Mouse (Mus musculus): ENCODE data around the gene Spem2. TPM values are rescaled to one million over a fixed set of nuclear protein-coding genes. Genes with fewer than 3 reads are reported as not detected.
"Not testable (repeated sequence)": the region's sequence is repeated elsewhere in the genome, so short reads cannot be mapped to it uniquely, and the experiment has no call there.

The Spem2 gene
- not detected in 2 replicates for polyA plus RNA-seq (2016; fragmentation: Nextera tagmentation; extraction: Ambion mirVana)

- no peaks in the 10 kb centered on the region; the same call in 1 of the 2 replicates for H3K27me3 ChIP-seq (ENCODE audit: low read depth, poor library complexity, severe bottlenecking)
- H3K36me3 ChIP-seq, result no peaks in the 10 kb centered on the region
- H3K4me3 ChIP-seq, result no peak within 1 kb of the TSS
- 84% methylated on average over 2 of the region's 2 CpGs for WGBS
- no peak for DNase-seq (ENCODE audit: low spot score)
- H3K9me3 ChIP-seq (replicated peaks), result peaks cover 19% of the 10 kb centered on the region
- no peak within 1 kb of the TSS for H3K27ac ChIP-seq (replicated peaks)
- no peaks in the 10 kb centered on the region; the same call in 1 of the 2 replicates for H3K4me1 ChIP-seq
These were observed at the start of gene Spem2 for GRCm38 (mm10) chr11:69818365-69818764. TSS of gene Spem2 (minus strand) at chr11:69818465.

GRCm38 (mm10) chr11:69867335-69867734 lies 49.1 kb upstream of the Spem2 start:
- H3K4me3 ChIP-seq, result no peak overlapping the region
- peaks cover 14% of the 10 kb centered on the region for H3K4me1 ChIP-seq
- no peak overlapping the region for H3K27ac ChIP-seq (replicated peaks)
- no peak for DNase-seq (ENCODE audit: low spot score)
- WGBS, result 76% methylated on average over 9 of the region's 9 CpGs
- no peaks in the 10 kb centered on the region for H3K27me3 ChIP-seq (ENCODE audit: low read depth, poor library complexity, severe bottlenecking)
- H3K9me3 ChIP-seq (replicated peaks), result no peaks in the 10 kb centered on the region
- H3K36me3 ChIP-seq, result no peaks in the 10 kb centered on the region

GRCm38 (mm10) chr11:69865561-69865960 lies 47.3 kb upstream of the Spem2 start:
- H3K4me3 ChIP-seq, result no peak overlapping the region
- H3K4me1 ChIP-seq, result peaks cover 14% of the 10 kb centered on the region
- H3K36me3 ChIP-seq, result no peaks in the 10 kb centered on the region
- no peaks in the 10 kb centered on the region for H3K9me3 ChIP-seq (replicated peaks)
- H3K27ac ChIP-seq (replicated peaks), result no peak overlapping the region
- no peaks in the 10 kb centered on the region for H3K27me3 ChIP-seq (ENCODE audit: low read depth, poor library complexity, severe bottlenecking)
- WGBS, result 89% methylated on average over 9 of the region's 9 CpGs
- DNase-seq (ENCODE audit: low spot score), result no peak

- Histone ChIP-seq H3K4me3 (no peak overlapping the region), H3K36me3 (no peaks in the 10 kb centered on the region), H3K27me3 (ENCODE audit: low read depth, poor library complexity, severe bottlenecking) (peaks cover 8% of the 10 kb centered on the region), H3K9me3 (replicated peaks) (no peaks in the 10 kb centered on the region), H3K4me1 (peaks cover 14% of the 10 kb centered on the region), H3K27ac (replicated peaks) (0 out of 2 replicates have a peak overlapping the region, but pooled peaks have one; percentile 33)
- no peak for DNase-seq (ENCODE audit: low spot score)
- WGBS, result 65% methylated on average over 8 of the region's 8 CpGs
These were observed 46.0 kb upstream of the Spem2 start for GRCm38 (mm10) chr11:69864138-69864860.

- not testable (repeated sequence) for DNase-seq (ENCODE audit: low spot score); H3K9me3 ChIP-seq (replicated peaks); H3K36me3 ChIP-seq; H3K4me3 ChIP-seq
- H3K27me3 ChIP-seq (ENCODE audit: low read depth, poor library complexity, severe bottlenecking), result peaks cover 14% of the 10 kb centered on the region
- 0 out of 2 replicates have a peak overlapping the region, but pooled peaks have one; percentile 33 for H3K27ac ChIP-seq (replicated peaks)
- 78% methylated on average over 3 of the region's 3 CpGs for WGBS
- peaks cover 15% of the 10 kb centered on the region for H3K4me1 ChIP-seq
These were observed 45.5 kb upstream of the Spem2 start for GRCm38 (mm10) chr11:69863729-69864128.

GRCm38 (mm10) chr11:69858113-69858998 lies 40.1 kb upstream of the Spem2 start, which contains the start of gene Tnk1:
TSS of gene Tnk1 (minus strand) at chr11:69858730.
- H3K9me3 ChIP-seq (replicated peaks), result no peaks in the 10 kb centered on the region
- 22% methylated on average over 30 of the region's 30 CpGs for WGBS
- no peak for DNase-seq (ENCODE audit: low spot score)
- 0 out of 2 replicates have a peak within 1 kb of the TSS, but pooled peaks have one; percentile 3 for H3K4me3 ChIP-seq
- peaks cover 42% of the 10 kb centered on the region for H3K27me3 ChIP-seq (ENCODE audit: low read depth, poor library complexity, severe bottlenecking)
- H3K36me3 ChIP-seq, result no peaks in the 10 kb centered on the region
- peaks cover 18% of the 10 kb centered on the region for H3K4me1 ChIP-seq
- H3K27ac ChIP-seq (replicated peaks), result no peak within 1 kb of the TSS

- Histone ChIP-seq H3K4me1 (peaks cover 29% of the 10 kb centered on the region), H3K27me3 (ENCODE audit: low read depth, poor library complexity, severe bottlenecking) (peaks cover 42% of the 10 kb centered on the region), H3K9me3 (replicated peaks) (no peaks in the 10 kb centered on the region), H3K4me3 (0 out of 2 replicates have a peak overlapping the region, but pooled peaks have one; percentile 9), H3K36me3 (peaks cover 22% of the 10 kb centered on the region), H3K27ac (replicated peaks) (no peak overlapping the region; the same call in 1 of the 2 replicates)
- WGBS, result 24% methylated on average over 16 of the region's 16 CpGs
- peak; percentile 53 for DNase-seq (ENCODE audit: low spot score)
These were observed 37.1 kb upstream of the Spem2 start for GRCm38 (mm10) chr11:69855347-69855746.

GRCm38 (mm10) chr11:69854680-69855079 lies 36.4 kb upstream of the Spem2 start:
- peaks cover 30% of the 10 kb centered on the region for H3K4me1 ChIP-seq
- no peak overlapping the region for H3K4me3 ChIP-seq
- peaks cover 28% of the 10 kb centered on the region for H3K36me3 ChIP-seq
- 89% methylated on average over 10 of the region's 10 CpGs for WGBS
- H3K9me3 ChIP-seq (replicated peaks), result no peaks in the 10 kb centered on the region
- DNase-seq (ENCODE audit: low spot score), result no peak
- H3K27ac ChIP-seq (replicated peaks), result 0 out of 2 replicates have a peak overlapping the region, but pooled peaks have one; percentile 33
- peaks cover 38% of the 10 kb centered on the region for H3K27me3 ChIP-seq (ENCODE audit: low read depth, poor library complexity, severe bottlenecking)

- Histone ChIP-seq H3K4me1 (peaks cover 33% of the 10 kb centered on the region), H3K9me3 (replicated peaks) (no peaks in the 10 kb centered on the region), H3K27ac (replicated peaks) (peak overlapping the region; percentile 14; the same call in 1 of the 2 replicates), H3K4me3 (no peak overlapping the region), H3K36me3 (peaks cover 35% of the 10 kb centered on the region), H3K27me3 (ENCODE audit: low read depth, poor library complexity, severe bottlenecking) (peaks cover 31% of the 10 kb centered on the region)
- DNase-seq (ENCODE audit: low spot score), result no peak
- 80% methylated on average over 7 of the region's 7 CpGs for WGBS
These were observed 35.7 kb upstream of the Spem2 start for GRCm38 (mm10) chr11:69853994-69854393.

- peaks cover 50% of the 10 kb centered on the region for H3K36me3 ChIP-seq
- peaks cover 52% of the 10 kb centered on the region for H3K4me1 ChIP-seq
- 85% methylated on average over 8 of the region's 8 CpGs for WGBS
- H3K27me3 ChIP-seq (ENCODE audit: low read depth, poor library complexity, severe bottlenecking), result peaks cover 3% of the 10 kb centered on the region; the same call in 1 of the 2 replicates
- H3K27ac ChIP-seq (replicated peaks), result no peak overlapping the region
- no peaks in the 10 kb centered on the region for H3K9me3 ChIP-seq (replicated peaks)
- H3K4me3 ChIP-seq, result no peak overlapping the region
- DNase-seq (ENCODE audit: low spot score), result no peak
These were observed 32.5 kb upstream of the Spem2 start for GRCm38 (mm10) chr11:69850754-69851153.

GRCm38 (mm10) chr11:69849884-69850283 lies 31.6 kb upstream of the Spem2 start:
- Histone ChIP-seq H3K4me3 (no peak overlapping the region), H3K27ac (replicated peaks) (no peak overlapping the region), H3K9me3 (replicated peaks) (no peaks in the 10 kb centered on the region), H3K4me1 (peaks cover 51% of the 10 kb centered on the region), H3K27me3 (ENCODE audit: low read depth, poor library complexity, severe bottlenecking) (no peaks in the 10 kb centered on the region), H3K36me3 (peaks cover 50% of the 10 kb centered on the region)
- WGBS, result 96% methylated on average over 15 of the region's 15 CpGs
- DNase-seq (ENCODE audit: low spot score), result no peak

GRCm38 (mm10) chr11:69849128-69849527 lies 30.9 kb upstream of the Spem2 start:
- no peak for DNase-seq (ENCODE audit: low spot score)
- H3K27me3 ChIP-seq (ENCODE audit: low read depth, poor library complexity, severe bottlenecking), result no peaks in the 10 kb centered on the region
- peaks cover 50% of the 10 kb centered on the region for H3K36me3 ChIP-seq
- H3K4me1 ChIP-seq, result peaks cover 48% of the 10 kb centered on the region
- H3K9me3 ChIP-seq (replicated peaks), result no peaks in the 10 kb centered on the region
- WGBS, result 91% methylated on average over 9 of the region's 9 CpGs
- H3K4me3 ChIP-seq, result no peak overlapping the region
- no peak overlapping the region for H3K27ac ChIP-seq (replicated peaks)

Measured in midbrain, embryonic 10.5 days (tissue).